Mouse (Mus musculus): ENCODE results near the gene Gprc5a.

Gene Gprc5a

GRCm38 (mm10) chr6:135076202-135076601 lies 10.8 kb downstream of the Gprc5a start:
- DNase-seq = no peak

- no peak for DNase-seq
These were observed 13.0 kb downstream of the Gprc5a start for GRCm38 (mm10) chr6:135078420-135078819.

- no peak for DNase-seq
These were observed 18.6 kb downstream of the Gprc5a start for GRCm38 (mm10) chr6:135083991-135084502.

- DNase-seq = no peak
These were observed 20.3 kb downstream of the Gprc5a start for GRCm38 (mm10) chr6:135085703-135086102.

- DNase-seq = peak; percentile 82
These were observed 22.4 kb downstream of the Gprc5a start for GRCm38 (mm10) chr6:135087721-135088451.

- no peak for DNase-seq
These were observed 24.3 kb downstream of the Gprc5a start for GRCm38 (mm10) chr6:135089786-135090185.

- DNase-seq = no peak
These were observed 25.2 kb downstream of the Gprc5a start for GRCm38 (mm10) chr6:135090661-135091060.

- no peak for DNase-seq
These were observed 27.5 kb downstream of the Gprc5a start for GRCm38 (mm10) chr6:135092798-135093470.

GRCm38 (mm10) chr6:135100787-135101472 lies 35.5 kb downstream of the Gprc5a start:
- DNase-seq = no peak

GRCm38 (mm10) chr6:135102736-135103303 lies 37.4 kb downstream of the Gprc5a start:
- no peak for DNase-seq

- no peak for DNase-seq
These were observed 41.6 kb downstream of the Gprc5a start for GRCm38 (mm10) chr6:135107014-135107413.

GRCm38 (mm10) chr6:135112411-135113113 lies 47.1 kb downstream of the Gprc5a start:
- DNase-seq = no peak

GRCm38 (mm10) chr6:135113114-135113436 lies 47.6 kb downstream of the Gprc5a start:
- DNase-seq = no peak

GRCm38 (mm10) chr6:135116479-135116878 lies 51.0 kb downstream of the Gprc5a start:
- DNase-seq = no peak

- no peak for DNase-seq
These were observed 52.7 kb downstream of the Gprc5a start, which contains the start of gene Gprc5d for GRCm38 (mm10) chr6:135118183-135118582. Gene Gprc5d, minus strand, starts transcription at chr6:135118283.

- DNase-seq = no peak
These were observed 59.4 kb downstream of the Gprc5a start for GRCm38 (mm10) chr6:135124755-135125380.

GRCm38 (mm10) chr6:135133086-135133485 lies 67.6 kb downstream of the Gprc5a start:
- no peak for DNase-seq

GRCm38 (mm10) chr6:135133486-135133885 lies 68.0 kb downstream of the Gprc5a start:
- DNase-seq = no peak

Data from kidney, adult 9 months (tissue).